Mouse (Mus musculus) CD4-positive, CD25-positive, alpha-beta regulatory T cell (primary cell): Measurements from ENCODE around the gene Btbd35f18. TPM values are rescaled to one million over a fixed set of nuclear protein-coding genes. Genes with fewer than 3 reads are reported as not detected.

Experiments
- polyA plus RNA-seq: library from polyadenylated mRNA; unstranded; fragments of 100-300 nt; shearing (Covaris generic); gene quantifications from one replicate; pipeline ENCODE4 v1.2.1, GENCODE M21; 2017

Btbd35f18 gene
- polyA plus RNA-seq = not detected

DNA sequence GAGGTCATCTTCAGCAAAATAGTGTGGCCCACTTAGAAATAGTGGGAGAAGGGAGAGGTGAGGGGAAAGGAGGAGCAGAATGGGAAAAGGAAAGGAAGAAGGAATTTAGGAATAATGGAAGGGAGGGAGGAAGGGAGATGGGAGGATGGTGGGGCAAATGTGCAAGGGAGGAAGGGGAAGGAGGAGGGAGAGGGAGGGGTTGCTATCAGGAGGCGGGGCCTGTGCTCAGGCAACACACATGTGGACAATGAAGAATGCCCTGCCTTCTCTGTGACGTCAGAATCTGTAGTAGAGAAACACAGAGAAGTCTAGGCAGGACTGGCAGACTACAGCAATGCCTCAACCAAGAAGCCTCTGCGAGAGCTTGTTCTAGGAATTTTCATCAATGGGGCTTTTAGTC is at the start of gene Btbd35f18:
Gene Btbd35f18, plus strand, starts transcription at position 301 of the 400 bp plus-strand sequence.

Other genes with a start within 250 kb of the Btbd35f18 start
- not detected for gene Btbd35f10, start 52.7 kb downstream of the Btbd35f18 start, polyA plus RNA-seq